Mouse (Mus musculus) limb, embryonic 14.5 days (tissue): ENCODE results near the gene Mrpl52. TPM values are rescaled to one million over a fixed set of nuclear protein-coding genes. Genes with fewer than 3 reads are reported as not detected.

Source experiments
- ATAC-seq: fragments of 200-750 bp; cut with Nextera tagmentation; 2 replicates; pipeline ENCODE4 v1.8.0; 2017; ENCODE audit warnings: low read depth, moderate number of reproducible peaks, moderate TSS enrichment; ENCODE audit not compliant: low FRiP score
- DNase-seq: peaks from one replicate; pipeline ENCODE4 v3.0.0-alpha.2; 2015; ENCODE audit warnings: low spot score
- H3K27ac ChIP-seq: fragments of 300-500 bp; sonication (generic); replicated peaks from 2 replicates; pipeline ENCODE4 v1.5.1; 2014; ENCODE audit warnings: low read depth, mild to moderate bottlenecking, low read length, moderate library complexity, mixed read lengths
- H3K27me3 ChIP-seq: fragments of 300-500 bp; sonication (generic); 2 replicates; pipeline ENCODE4 v1.6.1; 2014; ENCODE audit warnings: low read length, mixed read lengths; ENCODE audit not compliant: control insufficient read depth, insufficient read depth
- H3K36me3 ChIP-seq: fragments of 300-500 bp; sonication (generic); 2 replicates; pipeline ENCODE4 v1.6.1; 2014; ENCODE audit warnings: mild to moderate bottlenecking, low read length, moderate library complexity, mixed read lengths; ENCODE audit not compliant: control insufficient read depth, insufficient read depth
- H3K4me1 ChIP-seq: fragments of 300-500 bp; sonication (generic); 2 replicates; pipeline ENCODE4 v1.6.1; 2014; ENCODE audit warnings: antibody characterized with exemption, low read length, mixed read lengths; ENCODE audit not compliant: control insufficient read depth, insufficient read depth
- H3K4me2 ChIP-seq: fragments of 300-500 bp; sonication (generic); replicated peaks from 2 replicates; pipeline ENCODE4 v1.6.1; 2014; ENCODE audit warnings: low read depth, mild to moderate bottlenecking, low read length, moderate library complexity; ENCODE audit not compliant: severe bottlenecking
- H3K4me3 ChIP-seq: fragments of 300-500 bp; sonication (generic); replicated peaks from 2 replicates; pipeline ENCODE4 v1.5.1; 2014; ENCODE audit warnings: low read length
- H3K9ac ChIP-seq: fragments of 300-500 bp; sonication (generic); 2 replicates; pipeline ENCODE4 v1.6.1; 2014; ENCODE audit warnings: mild to moderate bottlenecking, low read depth, low read length, moderate library complexity; ENCODE audit not compliant: severe bottlenecking
- H3K9me3 ChIP-seq: fragments of 300-500 bp; sonication (generic); 2 replicates; pipeline ENCODE4 v1.6.1; 2016; ENCODE audit warnings: low read length; ENCODE audit not compliant: control insufficient read depth
- POLR2A ChIP-seq: fragments of 200-500 bp; IDR thresholded peaks from 2 replicates; pipeline ENCODE4 v1.8.0; 2012; ENCODE audit warnings: inconsistent platforms, mild to moderate bottlenecking, moderate library complexity, borderline replicate concordance; ENCODE audit not compliant: insufficient read depth, insufficient read length; ENCODE audit errors: extremely low read depth
- WGBS: fragments of 180-500 bp; shearing (Covaris S2); extraction: QIAGEN DNeasy Blood & Tissue Kit; methylation state at CpG from one replicate; pipeline ENCODE4 v1.1.7; 2014; 5-methylcytosine and 5-hydroxymethylcytosine counted together
- polyA plus RNA-seq, 2 experiments: library from polyadenylated mRNA; depleted of rRNA in 1 of 2; stranded (reverse) in 1 of 2; unstranded in 1 of 2; fragments of >200 nt; fragmentation: Nextera tagmentation in 1 of 2; extraction: Ambion mirVana in 1 of 2; gene quantifications; 2 replicates each; pipeline versions ENCODE4 v1.2.1 to v1.2.3; 2012 to 2014

The Mrpl52 gene
- polyA plus RNA-seq, 2 experiments, result 216 to 265 TPM

GRCm38 (mm10) chr14:54445476-54445875 lies 18.8 kb downstream of the Mrpl52 start:
- H3K4me3 ChIP-seq, result no peak overlapping the region
- no peak for TF ChIP-seq POLR2A

GRCm38 (mm10) chr14:54453566-54453965 lies 26.9 kb downstream of the Mrpl52 start:
- Histone ChIP-seq H3K4me2 (no peak overlapping the region), H3K27me3 (no peaks in the 10 kb centered on the region), H3K4me3 (no peak overlapping the region), H3K27ac (no peak overlapping the region), H3K9ac (no peak overlapping the region), H3K9me3 (no peaks in the 10 kb centered on the region), H3K4me1 (no peaks in the 10 kb centered on the region), H3K36me3 (no peaks in the 10 kb centered on the region)
- no peak for DNase-seq
- ATAC-seq, result no peak
- no peak for TF ChIP-seq POLR2A
- 90% methylated on average over 9 of the region's 9 CpGs for WGBS

More at GRCm38 (mm10) chr14:54445476-54445875, 18.8 kb downstream of the Mrpl52 start:
- Histone ChIP-seq H3K27ac (no peak overlapping the region), H3K27me3 (no peaks in the 10 kb centered on the region), H3K36me3 (peaks cover 15% of the 10 kb centered on the region), H3K9me3 (no peaks in the 10 kb centered on the region), H3K4me1 (peaks cover 25% of the 10 kb centered on the region), H3K9ac (no peak overlapping the region), H3K4me2 (no peak overlapping the region)
- 58% methylated on average over 3 of the region's 3 CpGs for WGBS
- peak; percentile 63 for DNase-seq
- no peak for ATAC-seq

- H3K9me3 ChIP-seq, result no peaks in the 10 kb centered on the region
- no peak overlapping the region for H3K4me3 ChIP-seq
- no peak for DNase-seq
- ATAC-seq, result no peak
- no peaks in the 10 kb centered on the region for H3K36me3 ChIP-seq
- 79% methylated on average over 11 of the region's 11 CpGs for WGBS
- no peak overlapping the region for H3K27ac ChIP-seq
- no peak overlapping the region for H3K9ac ChIP-seq
- no peaks in the 10 kb centered on the region for H3K27me3 ChIP-seq
- H3K4me2 ChIP-seq, result no peak overlapping the region
- TF ChIP-seq POLR2A, result no peak
- H3K4me1 ChIP-seq, result no peaks in the 10 kb centered on the region
These were observed 28.2 kb downstream of the Mrpl52 start for GRCm38 (mm10) chr14:54454669-54455528.

GRCm38 (mm10) chr14:54457907-54458569 lies 31.3 kb downstream of the Mrpl52 start:
- Histone ChIP-seq H3K36me3 (no peaks in the 10 kb centered on the region), H3K4me2 (no peak overlapping the region), H3K4me1 (no peaks in the 10 kb centered on the region), H3K4me3 (no peak overlapping the region), H3K9me3 (no peaks in the 10 kb centered on the region), H3K9ac (no peak overlapping the region), H3K27ac (no peak overlapping the region), H3K27me3 (no peaks in the 10 kb centered on the region)
- TF ChIP-seq POLR2A, result no peak
- 90% methylated on average over 14 of the region's 14 CpGs for WGBS
- DNase-seq (no peak), ATAC-seq (no peak)

GRCm38 (mm10) chr14:54462146-54462545 lies 35.4 kb downstream of the Mrpl52 start:
- ATAC-seq (no peak), DNase-seq (no peak)
- H3K4me1 ChIP-seq, result peaks cover 3% of the 10 kb centered on the region; the same call in 1 of the 2 replicates
- H3K27me3 ChIP-seq, result no peaks in the 10 kb centered on the region
- no peak overlapping the region for H3K4me3 ChIP-seq
- TF ChIP-seq POLR2A, result no peak
- no peaks in the 10 kb centered on the region for H3K9me3 ChIP-seq
- H3K27ac ChIP-seq, result no peak overlapping the region
- WGBS, result 77% methylated on average over 4 of the region's 4 CpGs
- H3K4me2 ChIP-seq, result no peak overlapping the region
- H3K9ac ChIP-seq, result no peak overlapping the region
- peaks cover 8% of the 10 kb centered on the region for H3K36me3 ChIP-seq
